ENCODE assay signal across 22 mouse cellular contexts in genomic region chr7:58710312-58710711, GRCm38 (mm10). TPM values are rescaled to one million over a fixed set of nuclear protein-coding genes. Genes with fewer than 3 reads are reported as not detected.
A peak's percentile ranks its signal among the peaks of the same experiment; 100 is the strongest.
DNase-seq lines count a peak whose midpoint lies in the region; ATAC-seq and TF ChIP-seq lines count a peak whose summit lies in the region.
"Had no signal": no experiment of that assay in that cellular context is flagged by ENCODE, and none has a peak within 500 bp of the region (broad histone marks: within the 10 kb centered on the region; RNA-seq: fewer than 3 reads in every experiment).

No protein-coding gene starts in this region.

- no peak for TF ChIP-seq POLR2A in thymus, adult 2 months (IDR thresholded peaks at IDR 0.05; ENCODE audit: control insufficient read depth, extremely low read depth, insufficient read depth, low read length, poor library complexity)
- TF ChIP-seq POLR2A in cortical plate, adult 2 months (IDR thresholded peaks at IDR 0.05; ENCODE audit: extremely low read depth, insufficient read depth, low read length) = no peak

- no peaks in the 10 kb centered on the region for H3K9me3 ChIP-seq in forebrain, embryonic 11.5 days (ENCODE audit: control insufficient read depth, low read length)
- no peaks in the 10 kb centered on the region for H3K9me3 ChIP-seq in forebrain, embryonic 13.5 days (replicated peaks)
- H3K9me3 ChIP-seq: embryonic facial prominence, embryonic 13.5 days; heart, embryonic 10.5 days; hindbrain, embryonic 12.5 days; intestine, embryonic 15.5 days had no signal

- no peak for DNase-seq in thymus, adult 2 months
- no peak for DNase-seq in thymus, postnatal 14 days
- peak; percentile 34 for DNase-seq in CD4-positive, CD25-positive, alpha-beta regulatory T cell, adult 2 months (ENCODE audit: low read depth, low spot score)
- DNase-seq in naive thymus-derived CD4-positive, alpha-beta T cell, adult 2 months (ENCODE audit: low read depth) = peak; percentile 55
- no peak for DNase-seq in forebrain, embryonic 11.5 days (ENCODE audit: low spot score)
- DNase-seq: adrenal gland, adult 2 months; adrenal gland, postnatal 25 days; cerebellum, adult 2 months; cerebellum, postnatal 25 days; gastrocnemius, adult 2 months; gastrocnemius, postnatal 25 days; heart, postnatal 10 days; heart, postnatal 4 days had no signal

- H3K36me3 ChIP-seq in thymus, adult 2 months (ENCODE audit: control insufficient read depth, insufficient read depth, low read length) = no peaks in the 10 kb centered on the region
- H3K36me3 ChIP-seq in forebrain, embryonic 11.5 days (ENCODE audit: control insufficient read depth, insufficient read depth, low read length) = no peaks in the 10 kb centered on the region
- H3K36me3 ChIP-seq in forebrain, embryonic 13.5 days (ENCODE audit: poor library complexity, severe bottlenecking) = no peaks in the 10 kb centered on the region
- H3K36me3 ChIP-seq: embryonic facial prominence, embryonic 13.5 days; heart, embryonic 10.5 days; hindbrain, embryonic 12.5 days; intestine, embryonic 15.5 days had no signal

- peaks cover 11% of the 10 kb centered on the region for H3K4me1 ChIP-seq in thymus, adult 2 months (replicated peaks; ENCODE audit: control insufficient read depth, insufficient read depth, low read length)
- H3K4me1 ChIP-seq in cortical plate, adult 2 months (ENCODE audit: control insufficient read depth, insufficient read depth, low read length) = no peaks in the 10 kb centered on the region; the same call in 1 of the 2 replicates
- H3K4me1 ChIP-seq in forebrain, embryonic 11.5 days (replicated peaks; ENCODE audit: control insufficient read depth, insufficient read depth, low read length) = no peaks in the 10 kb centered on the region
- no peaks in the 10 kb centered on the region for H3K4me1 ChIP-seq in forebrain, embryonic 13.5 days
- H3K4me1 ChIP-seq: embryonic facial prominence, embryonic 13.5 days; heart, embryonic 10.5 days; hindbrain, embryonic 12.5 days; intestine, embryonic 15.5 days had no signal

- H3K27me3 ChIP-seq in thymus, adult 2 months (ENCODE audit: control insufficient read depth, insufficient read depth, low read length) = no peaks in the 10 kb centered on the region
- H3K27me3 ChIP-seq in forebrain, embryonic 11.5 days (ENCODE audit: control insufficient read depth, insufficient read depth, low read length) = no peaks in the 10 kb centered on the region
- no peaks in the 10 kb centered on the region for H3K27me3 ChIP-seq in forebrain, embryonic 13.5 days
- H3K27me3 ChIP-seq: embryonic facial prominence, embryonic 13.5 days; hindbrain, embryonic 12.5 days; intestine, embryonic 15.5 days; Patski had no signal

- no peak overlapping the region for H3K4me2 ChIP-seq in forebrain, embryonic 11.5 days (ENCODE audit: low read depth, low read length, severe bottlenecking)
- H3K4me2 ChIP-seq in forebrain, embryonic 13.5 days = no peak overlapping the region
- H3K4me2 ChIP-seq: embryonic facial prominence, embryonic 13.5 days; hindbrain, embryonic 12.5 days; intestine, embryonic 15.5 days had no signal

- no peak overlapping the region for H3K9ac ChIP-seq in forebrain, embryonic 11.5 days (ENCODE audit: low read length)
- no peak overlapping the region for H3K9ac ChIP-seq in forebrain, embryonic 13.5 days
- H3K9ac ChIP-seq: embryonic facial prominence, embryonic 13.5 days; hindbrain, embryonic 12.5 days; intestine, embryonic 15.5 days had no signal

- 49% methylated on average over 1 of the region's 1 CpGs for WGBS in thymus, adult 2 months
- 80% methylated on average over 1 of the region's 1 CpGs for WGBS in forebrain, embryonic 11.5 days
- WGBS in forebrain, embryonic 13.5 days = 90% methylated on average over 1 of the region's 1 CpGs

- ATAC-seq in forebrain, embryonic 11.5 days (replicated peaks; ENCODE audit: low FRiP score) = no peak
- ATAC-seq in forebrain, embryonic 13.5 days = no peak
- ATAC-seq: forebrain, embryonic 14.5 days; hindbrain, embryonic 16.5 days; intestine, embryonic 15.5 days; Patski had no signal

- no peak for TF ChIP-seq CTCF in thymus, adult 2 months (IDR thresholded peaks at IDR 0.05; ENCODE audit: borderline replicate concordance, control insufficient read depth, extremely low read depth, insufficient read depth, low read length, poor library complexity)
- no peak for TF ChIP-seq CTCF in cortical plate, adult 2 months (IDR thresholded peaks at IDR 0.05; ENCODE audit: extremely low read depth, insufficient read depth, low read length)

- H3K27ac ChIP-seq in thymus, adult 2 months (ENCODE audit: control insufficient read depth, insufficient read depth, low read length) = peak overlapping the region; percentile 66
- peak overlapping the region; percentile 81; the same call in 1 of the 2 replicates for H3K27ac ChIP-seq in cortical plate, adult 2 months (ENCODE audit: insufficient read depth, low read length)
- H3K27ac ChIP-seq in forebrain, embryonic 11.5 days (ENCODE audit: low read depth, low read length) = no peak overlapping the region
- H3K27ac ChIP-seq in forebrain, embryonic 13.5 days = no peak overlapping the region
- H3K27ac ChIP-seq: embryonic facial prominence, embryonic 13.5 days; gastrocnemius, adult 2 months; heart, embryonic 10.5 days; hindbrain, embryonic 12.5 days; intestine, embryonic 15.5 days had no signal

- H3K4me3 ChIP-seq in thymus, adult 2 months (ENCODE audit: control insufficient read depth, insufficient read depth, low read length) = no peak overlapping the region
- no peak overlapping the region for H3K4me3 ChIP-seq in cortical plate, adult 2 months (ENCODE audit: insufficient read depth, low read length)
- H3K4me3 ChIP-seq in forebrain, embryonic 11.5 days (ENCODE audit: low read depth, low read length) = no peak overlapping the region
- no peak overlapping the region for H3K4me3 ChIP-seq in forebrain, embryonic 13.5 days
- H3K4me3 ChIP-seq: embryonic facial prominence, embryonic 13.5 days; gastrocnemius, adult 2 months; heart, embryonic 10.5 days; hindbrain, embryonic 12.5 days; intestine, embryonic 15.5 days had no signal

RNA-seq across cellular contexts. Expression of gene Atp10a, which starts 54.3 kb away (rescaled TPM):
- 54.7 and 54.8 TPM in 2 replicates for polyA plus RNA-seq in thymus, adult 2 months (2012; rRNA removed)
- 7.7 and 9.2 TPM in 2 replicates for polyA plus RNA-seq in cortical plate, adult 2 months (2012; rRNA removed)
- polyA plus RNA-seq in forebrain, embryonic 11.5 days (2014; fragmentation: Nextera tagmentation; extraction: Ambion mirVana) = 2.7 and 4.0 TPM in 2 replicates
- polyA plus RNA-seq in forebrain, embryonic 13.5 days (2015; fragmentation: Nextera tagmentation; extraction: Ambion mirVana) = 1.5 and 1.6 TPM in 2 replicates

Comparison
In these comparisons a context has a peak if more than half of its experiments do, and no peak if none do; other contexts are left out.
1. DNase-seq: peak in CD4-positive, CD25-positive, alpha-beta regulatory T cell, adult 2 months (single experiment) and naive thymus-derived CD4-positive, alpha-beta T cell, adult 2 months (single experiment); none in thymus, adult 2 months (single experiment), thymus, postnatal 14 days (single experiment) and forebrain, embryonic 11.5 days (single experiment).
2. H3K27ac ChIP-seq: peak in thymus, adult 2 months (single experiment) and cortical plate, adult 2 months (single experiment); none in forebrain, embryonic 11.5 days (single experiment) and forebrain, embryonic 13.5 days (single experiment).